Mouse (Mus musculus) hindbrain, postnatal 0 days (tissue): Measurements from ENCODE around the gene Mrgpra4. TPM values are rescaled to one million over a fixed set of nuclear protein-coding genes. Genes with fewer than 3 reads are reported as not detected.

Experiments used
- ATAC-seq: fragments of 200-750 bp; cut with Nextera tagmentation; 2 replicates; pipeline ENCODE4 v1.8.0; 2017; ENCODE audit warnings: mild to moderate bottlenecking, moderate TSS enrichment, moderate library complexity
- DNase-seq: peaks from one replicate; pipeline ENCODE4 v3.0.0-alpha.2; 2015; ENCODE audit warnings: low spot score
- H3K27ac ChIP-seq: fragments of 300-500 bp; sonication (generic); 2 replicates; pipeline ENCODE4 v1.5.1; 2014; ENCODE audit warnings: mild to moderate bottlenecking
- H3K27me3 ChIP-seq: fragments of 300-500 bp; sonication (generic); 2 replicates; pipeline ENCODE4 v1.6.1; 2014; ENCODE audit warnings: low read length, mixed read lengths; ENCODE audit not compliant: insufficient read depth
- H3K36me3 ChIP-seq: fragments of 300-500 bp; sonication (generic); 2 replicates; pipeline ENCODE4 v1.6.1; 2014; ENCODE audit warnings: low read length, mixed read lengths; ENCODE audit not compliant: insufficient read depth
- H3K4me1 ChIP-seq: fragments of 300-500 bp; sonication (generic); 2 replicates; pipeline ENCODE4 v1.6.1; 2014; ENCODE audit warnings: antibody characterized with exemption, low read length, mixed read lengths; ENCODE audit not compliant: insufficient read depth
- H3K4me2 ChIP-seq: fragments of 300-500 bp; sonication (generic); 2 replicates; pipeline ENCODE4 v1.6.1; 2014; ENCODE audit warnings: low read depth, mild to moderate bottlenecking, low read length, moderate library complexity, mixed read lengths
- H3K4me3 ChIP-seq: fragments of 300-500 bp; sonication (generic); 2 replicates; pipeline ENCODE4 v1.5.1; 2014; ENCODE audit warnings: low read length
- H3K9ac ChIP-seq: fragments of 300-500 bp; sonication (generic); replicated peaks from 2 replicates; pipeline ENCODE4 v1.6.1; 2014; ENCODE audit warnings: mild to moderate bottlenecking, low read length, moderate library complexity, mixed read lengths
- H3K9me3 ChIP-seq: fragments of 300-500 bp; sonication (generic); 2 replicates; pipeline ENCODE4 v1.6.1; 2016; ENCODE audit warnings: low read length, mixed read lengths
- CTCF ChIP-seq: IDR thresholded peaks from 2 replicates; pipeline ENCODE4 v1.5.1; 2016; ENCODE audit warnings: antibody characterized with exemption, control low read depth, low read depth
- WGBS: fragments of 180-500 bp; shearing (Covaris S2); extraction: QIAGEN DNeasy Blood & Tissue Kit; methylation state at CpG from one replicate; pipeline ENCODE4 v1.1.7; 2014; 5-methylcytosine and 5-hydroxymethylcytosine counted together
- polyA plus RNA-seq: library from polyadenylated mRNA; unstranded; fragments of >200 nt; fragmentation: Nextera tagmentation; extraction: Ambion mirVana; gene quantifications from 2 replicates; pipeline ENCODE4 v1.2.1, GENCODE M21; 2015
- total RNA-seq: library from RNA; depleted of rRNA; stranded (reverse); fragments of >200 nt; gene quantifications from 2 replicates; pipeline ENCODE4 v1.2.3, GENCODE M21; 2014; rRNA removed

Mrgpra4 gene
- not detected in 2 replicates for total RNA-seq
- not detected in 2 replicates for polyA plus RNA-seq

GRCm38 (mm10) chr7:47981995-47982394 is at the start of gene Mrgpra4:
Gene Mrgpra4, minus strand, starts transcription at chr7:47982095.
- Histone ChIP-seq H3K4me1 (no peaks in the 10 kb centered on the region), H3K9ac (no peak within 1 kb of the TSS), H3K27me3 (no peaks in the 10 kb centered on the region), H3K4me3 (no peak within 1 kb of the TSS), H3K9me3 (no peaks in the 10 kb centered on the region), H3K4me2 (no peak within 1 kb of the TSS), H3K36me3 (no peaks in the 10 kb centered on the region), H3K27ac (no peak within 1 kb of the TSS)
- no peak for TF ChIP-seq CTCF
- no peak for DNase-seq
- WGBS, result 66% methylated on average over 1 of the region's 1 CpGs
- no peak for ATAC-seq

- no peak within 1 kb of the TSS for H3K4me3 ChIP-seq
- no peak for TF ChIP-seq CTCF
- no peak within 1 kb of the TSS for H3K4me2 ChIP-seq
- no peaks in the 10 kb centered on the region for H3K9me3 ChIP-seq
- DNase-seq (no peak), ATAC-seq (no peak)
- H3K27ac ChIP-seq, result no peak within 1 kb of the TSS
- WGBS, result 82% methylated on average over 3 of the region's 3 CpGs
- H3K9ac ChIP-seq, result no peak within 1 kb of the TSS
- no peaks in the 10 kb centered on the region for H3K4me1 ChIP-seq
- no peaks in the 10 kb centered on the region for H3K36me3 ChIP-seq
- no peaks in the 10 kb centered on the region for H3K27me3 ChIP-seq
These were observed 45.6 kb upstream of the Mrgpra4 start, which contains the start of gene Mrgprx1 for GRCm38 (mm10) chr7:48027497-48027896. Gene Mrgprx1, minus strand, starts transcription at chr7:48027597.

- H3K9ac ChIP-seq, result no peak overlapping the region
These were observed 36.0 kb upstream of the Mrgpra4 start for GRCm38 (mm10) chr7:48017874-48018273.

GRCm38 (mm10) chr7:47995689-47996088 is 13.8 kb upstream of the Mrgpra4 start:
- H3K27ac ChIP-seq, result no peak overlapping the region
- no peak for DNase-seq
- H3K4me3 ChIP-seq, result no peak overlapping the region
- TF ChIP-seq CTCF, result no peak
- 74% methylated on average over 3 of the region's 3 CpGs for WGBS
- no peaks in the 10 kb centered on the region for H3K27me3 ChIP-seq
- no peaks in the 10 kb centered on the region for H3K36me3 ChIP-seq
- H3K9ac ChIP-seq, result no peak overlapping the region
- no peak for ATAC-seq
- H3K9me3 ChIP-seq, result no peaks in the 10 kb centered on the region
- no peak overlapping the region for H3K4me2 ChIP-seq
- H3K4me1 ChIP-seq, result no peaks in the 10 kb centered on the region

More at GRCm38 (mm10) chr7:48017874-48018273, 36.0 kb upstream of the Mrgpra4 start:
- no peak for TF ChIP-seq CTCF
- no peak overlapping the region for H3K27ac ChIP-seq
- H3K36me3 ChIP-seq, result no peaks in the 10 kb centered on the region
- no peaks in the 10 kb centered on the region for H3K4me1 ChIP-seq
- H3K27me3 ChIP-seq, result no peaks in the 10 kb centered on the region
- H3K4me2 ChIP-seq, result no peak overlapping the region
- 55% methylated on average over 2 of the region's 2 CpGs for WGBS
- no peaks in the 10 kb centered on the region for H3K9me3 ChIP-seq
- no peak for DNase-seq
- H3K4me3 ChIP-seq, result no peak overlapping the region
- ATAC-seq, result no peak

GRCm38 (mm10) chr7:47986752-47987151 is 4.9 kb upstream of the Mrgpra4 start:
- ATAC-seq (no peak), DNase-seq (no peak)
- Histone ChIP-seq H3K36me3 (no peaks in the 10 kb centered on the region), H3K27me3 (no peaks in the 10 kb centered on the region), H3K4me3 (no peak overlapping the region), H3K27ac (no peak overlapping the region), H3K9ac (no peak overlapping the region), H3K4me1 (no peaks in the 10 kb centered on the region), H3K9me3 (no peaks in the 10 kb centered on the region), H3K4me2 (no peak overlapping the region)
- WGBS, result 48% methylated on average over 1 of the region's 1 CpGs
- peak; percentile 46 for TF ChIP-seq CTCF

Other genes starting within 250 kb of the Mrgpra4 start
- not detected in 2 replicates for gene Mrgprx1, start 45.5 kb upstream of the Mrgpra4 start, total RNA-seq
- not detected in 2 replicates for gene Mrgprx1, start 45.5 kb upstream of the Mrgpra4 start, polyA plus RNA-seq
- gene Mrgprb5, start 186.9 kb upstream of the Mrgpra4 start, total RNA-seq, result not detected in 2 replicates
- gene Mrgprb5, start 186.9 kb upstream of the Mrgpra4 start, polyA plus RNA-seq, result not detected in 2 replicates
- gene Mrgprb4, start 217.2 kb upstream of the Mrgpra4 start, total RNA-seq, result not detected in 2 replicates
- not detected in 2 replicates for gene Mrgprb4, start 217.2 kb upstream of the Mrgpra4 start, polyA plus RNA-seq